Mouse (Mus musculus) spleen, adult 18-20 months (tissue): ENCODE data around the gene Rab44.

Experiments
- DNase-seq, 2 experiments: peaks; one replicate each; pipeline ENCODE4 v3.0.0; 2022; ENCODE audit warnings: mixed read lengths in 2 of 2

The Rab44 gene

GRCm38 (mm10) chr17:29136236-29136635 is 22.3 kb downstream of the Rab44 start:
- DNase-seq = no peak

GRCm38 (mm10) chr17:29137906-29138305 is 24.0 kb downstream of the Rab44 start:
- no peak for DNase-seq

GRCm38 (mm10) chr17:29141577-29141976 is 27.6 kb downstream of the Rab44 start:
- DNase-seq = no peak

GRCm38 (mm10) chr17:29143266-29143665 is 29.3 kb downstream of the Rab44 start:
- DNase-seq = no peak

GRCm38 (mm10) chr17:29145101-29145500 is 31.2 kb downstream of the Rab44 start:
- peak in 1 of 2 experiments; percentile 32 for DNase-seq

- no peak for DNase-seq
Measured at GRCm38 (mm10) chr17:29147273-29147672, 33.3 kb downstream of the Rab44 start.

GRCm38 (mm10) chr17:29147773-29148172 is 33.8 kb downstream of the Rab44 start:
- no peak for DNase-seq

GRCm38 (mm10) chr17:29149766-29150165 is 35.8 kb downstream of the Rab44 start:
- no peak for DNase-seq

GRCm38 (mm10) chr17:29152547-29152946 is 38.6 kb downstream of the Rab44 start:
- no peak for DNase-seq

GRCm38 (mm10) chr17:29154247-29154646 is 40.3 kb downstream of the Rab44 start:
- no peak for DNase-seq

GRCm38 (mm10) chr17:29155355-29156135 is 41.6 kb downstream of the Rab44 start:
- no peak for DNase-seq

- DNase-seq = no peak
Measured at GRCm38 (mm10) chr17:29156396-29156795, 42.5 kb downstream of the Rab44 start.

GRCm38 (mm10) chr17:29156866-29157265 is 42.9 kb downstream of the Rab44 start:
- DNase-seq = no peak

- no peak for DNase-seq
Measured at GRCm38 (mm10) chr17:29158899-29159298, 45.0 kb downstream of the Rab44 start.

GRCm38 (mm10) chr17:29159320-29159719 is 45.4 kb downstream of the Rab44 start:
- no peak for DNase-seq

- no peak for DNase-seq
Measured at GRCm38 (mm10) chr17:29159743-29160455, 46.0 kb downstream of the Rab44 start.

GRCm38 (mm10) chr17:29162334-29162733 is 48.4 kb downstream of the Rab44 start:
- DNase-seq = peak in 1 of 2 experiments; percentile 39

GRCm38 (mm10) chr17:29164469-29165111 is 50.6 kb downstream of the Rab44 start:
- peak in 1 of 2 experiments; percentile 54 for DNase-seq

- no peak for DNase-seq
Measured at GRCm38 (mm10) chr17:29165452-29165851, 51.5 kb downstream of the Rab44 start.

- no peak for DNase-seq
Measured at GRCm38 (mm10) chr17:29165967-29166578, 52.1 kb downstream of the Rab44 start.

GRCm38 (mm10) chr17:29167371-29167770 is 53.4 kb downstream of the Rab44 start:
- DNase-seq = peak; percentile 83 to 87

- no peak for DNase-seq
Measured at GRCm38 (mm10) chr17:29168438-29168837, 54.5 kb downstream of the Rab44 start.

GRCm38 (mm10) chr17:29168996-29169601 is 55.2 kb downstream of the Rab44 start:
- peak in 1 of 2 experiments; percentile 27 for DNase-seq
